Mouse (Mus musculus) c-Kit-positive CD71-positive TER-119-positive erythroid progenitor cells, embryonic 14.5 days (primary cell): ENCODE measurements around the gene Parp14.

Source experiments
- DNase-seq: peaks from one replicate; pipeline ENCODE4 v3.0.0-alpha.2; 2013; ENCODE audit warnings: low spot score

The Parp14 gene

GRCm38 (mm10) chr16:35787163-35787562 is 84.2 kb downstream of the Parp14 start:
- DNase-seq, result no peak

- no peak for DNase-seq
Measured at GRCm38 (mm10) chr16:35784134-35784725, 87.1 kb downstream of the Parp14 start.

- DNase-seq, result no peak
Measured at GRCm38 (mm10) chr16:35783207-35783573, 88.2 kb downstream of the Parp14 start.
